Mouse (Mus musculus): ENCODE measurements around the gene Mpig6b. TPM values are rescaled to one million over a fixed set of nuclear protein-coding genes. Genes with fewer than 3 reads are reported as not detected.
A peak's percentile ranks its signal among the peaks of the same experiment; 100 is the strongest.

Mpig6b gene
- polyA plus RNA-seq, 1 experiment: 53.5 TPM

GRCm38 (mm10) chr17:35021163-35021808, 44.7 kb downstream of the Mpig6b start:
- Histone ChIP-seq H3K4me1 (peaks cover 86% of the 10 kb centered on the region), H3K4me3 (replicated peaks) (peak overlapping the region; percentile 85), H3K9me3 (no peaks in the 10 kb centered on the region), H3K36me3 (replicated peaks; ENCODE audit: low read length) (peaks cover 16% of the 10 kb centered on the region), H3K27me3 (replicated peaks) (peaks cover 15% of the 10 kb centered on the region)
- no peak for TF ChIP-seq GATA1 (IDR thresholded peaks at IDR 0.05; ENCODE audit: borderline replicate concordance, low read length)
- TF ChIP-seq FLI1 (IDR thresholded peaks at IDR 0.05; ENCODE audit: low read length): no peak

- H3K9me3 ChIP-seq: no peaks in the 10 kb centered on the region
- no peak overlapping the region for H3K4me3 ChIP-seq (replicated peaks)
- H3K36me3 ChIP-seq (replicated peaks; ENCODE audit: low read length): peaks cover 20% of the 10 kb centered on the region
- H3K27me3 ChIP-seq (replicated peaks): peaks cover 15% of the 10 kb centered on the region
- TF ChIP-seq FLI1 (IDR thresholded peaks at IDR 0.05; ENCODE audit: low read length): no peak
- no peak for TF ChIP-seq GATA1 (IDR thresholded peaks at IDR 0.05; ENCODE audit: borderline replicate concordance, low read length)
- H3K4me1 ChIP-seq: peaks cover 85% of the 10 kb centered on the region
Observed at GRCm38 (mm10) chr17:35020551-35020950, 45.4 kb downstream of the Mpig6b start.

- Histone ChIP-seq H3K27me3 (replicated peaks) (peaks cover 15% of the 10 kb centered on the region), H3K4me1 (peaks cover 79% of the 10 kb centered on the region), H3K9me3 (no peaks in the 10 kb centered on the region), H3K4me3 (replicated peaks) (no peak overlapping the region), H3K36me3 (replicated peaks; ENCODE audit: low read length) (peaks cover 26% of the 10 kb centered on the region)
- TF ChIP-seq FLI1 (IDR thresholded peaks at IDR 0.05; ENCODE audit: low read length): no peak
- TF ChIP-seq GATA1 (IDR thresholded peaks at IDR 0.05; ENCODE audit: borderline replicate concordance, low read length): no peak
Observed at GRCm38 (mm10) chr17:35019894-35020293, 46.1 kb downstream of the Mpig6b start.

- H3K9me3 ChIP-seq: no peaks in the 10 kb centered on the region
- peaks cover 61% of the 10 kb centered on the region for H3K4me1 ChIP-seq
- H3K36me3 ChIP-seq (replicated peaks; ENCODE audit: low read length): peaks cover 44% of the 10 kb centered on the region
- no peak overlapping the region for H3K4me3 ChIP-seq (replicated peaks)
- TF ChIP-seq FLI1 (IDR thresholded peaks at IDR 0.05; ENCODE audit: low read length) (no peak), GATA1 (IDR thresholded peaks at IDR 0.05; ENCODE audit: borderline replicate concordance, low read length) (no peak)
- peaks cover 13% of the 10 kb centered on the region for H3K27me3 ChIP-seq (replicated peaks)
Observed at GRCm38 (mm10) chr17:35018171-35018570, 47.8 kb downstream of the Mpig6b start.

GRCm38 (mm10) chr17:35017706-35018030, 48.3 kb downstream of the Mpig6b start:
- no peak for TF ChIP-seq GATA1 (IDR thresholded peaks at IDR 0.05; ENCODE audit: borderline replicate concordance, low read length)
- TF ChIP-seq FLI1 (IDR thresholded peaks at IDR 0.05; ENCODE audit: low read length): no peak
- H3K9me3 ChIP-seq: no peaks in the 10 kb centered on the region
- peaks cover 49% of the 10 kb centered on the region for H3K36me3 ChIP-seq (replicated peaks; ENCODE audit: low read length)
- H3K4me1 ChIP-seq: peaks cover 56% of the 10 kb centered on the region
- H3K27me3 ChIP-seq (replicated peaks): peaks cover 13% of the 10 kb centered on the region
- H3K4me3 ChIP-seq (replicated peaks): no peak overlapping the region

- TF ChIP-seq FLI1 (IDR thresholded peaks at IDR 0.05; ENCODE audit: low read length): no peak
- no peak for TF ChIP-seq GATA1 (IDR thresholded peaks at IDR 0.05; ENCODE audit: borderline replicate concordance, low read length)
- peaks cover 56% of the 10 kb centered on the region for H3K4me1 ChIP-seq
Observed at GRCm38 (mm10) chr17:35016791-35017705, 48.9 kb downstream of the Mpig6b start.

GRCm38 (mm10) chr17:35016376-35016775, 49.6 kb downstream of the Mpig6b start, which contains the start of gene Vwa7:
Gene Vwa7 (plus strand): TSS chr17:35016579.
- Histone ChIP-seq H3K9me3 (no peaks in the 10 kb centered on the region), H3K4me3 (replicated peaks) (no peak within 1 kb of the TSS), H3K36me3 (replicated peaks; ENCODE audit: low read length) (peaks cover 62% of the 10 kb centered on the region), H3K4me1 (peaks cover 54% of the 10 kb centered on the region), H3K27me3 (replicated peaks) (peaks cover 13% of the 10 kb centered on the region)
- TF ChIP-seq FLI1 (IDR thresholded peaks at IDR 0.05; ENCODE audit: low read length): no peak
- no peak for TF ChIP-seq GATA1 (IDR thresholded peaks at IDR 0.05; ENCODE audit: borderline replicate concordance, low read length)

More at GRCm38 (mm10) chr17:35016791-35017705, 48.9 kb downstream of the Mpig6b start:
- no peaks in the 10 kb centered on the region for H3K9me3 ChIP-seq
- H3K27me3 ChIP-seq (replicated peaks): peaks cover 13% of the 10 kb centered on the region
- no peak overlapping the region for H3K4me3 ChIP-seq (replicated peaks)
- peaks cover 55% of the 10 kb centered on the region for H3K36me3 ChIP-seq (replicated peaks; ENCODE audit: low read length)

GRCm38 (mm10) chr17:35015296-35015695, 50.7 kb downstream of the Mpig6b start:
- H3K27me3 ChIP-seq (replicated peaks): peaks cover 10% of the 10 kb centered on the region
- no peaks in the 10 kb centered on the region for H3K9me3 ChIP-seq
- no peak for TF ChIP-seq FLI1 (IDR thresholded peaks at IDR 0.05; ENCODE audit: low read length)
- TF ChIP-seq GATA1 (IDR thresholded peaks at IDR 0.05; ENCODE audit: borderline replicate concordance, low read length): no peak
- no peak overlapping the region for H3K4me3 ChIP-seq (replicated peaks)
- H3K36me3 ChIP-seq (replicated peaks; ENCODE audit: low read length): peaks cover 72% of the 10 kb centered on the region
- H3K4me1 ChIP-seq: peaks cover 48% of the 10 kb centered on the region

GRCm38 (mm10) chr17:35013221-35013620, 52.8 kb downstream of the Mpig6b start:
- H3K9me3 ChIP-seq: no peaks in the 10 kb centered on the region
- peaks cover 39% of the 10 kb centered on the region for H3K4me1 ChIP-seq
- peaks cover 92% of the 10 kb centered on the region for H3K36me3 ChIP-seq (replicated peaks; ENCODE audit: low read length)
- peaks cover 3% of the 10 kb centered on the region for H3K27me3 ChIP-seq (replicated peaks)
- TF ChIP-seq GATA1 (IDR thresholded peaks at IDR 0.05; ENCODE audit: borderline replicate concordance, low read length) (no peak), FLI1 (IDR thresholded peaks at IDR 0.05; ENCODE audit: low read length) (no peak)
- H3K4me3 ChIP-seq (replicated peaks): no peak overlapping the region

Other genes starting within 250 kb of the Mpig6b start
- gene Stk19, start 229.2 kb downstream of the Mpig6b start, polyA plus RNA-seq (2012; ENCODE audit: insufficient read depth, low replicate concordance): 44.3 and 85.0 TPM in 2 replicates
- 61.9 and 137 TPM in 2 replicates for gene Dxo, start 229.2 kb downstream of the Mpig6b start, polyA plus RNA-seq (2012; ENCODE audit: insufficient read depth, low replicate concordance)
- gene Skiv2l, start 216.0 kb downstream of the Mpig6b start, polyA plus RNA-seq (2012; ENCODE audit: insufficient read depth, low replicate concordance): 25.1 and 27.6 TPM in 2 replicates
- gene Nelfe, start 215.8 kb downstream of the Mpig6b start, polyA plus RNA-seq (2012; ENCODE audit: insufficient read depth, low replicate concordance): 67.5 and 220 TPM in 2 replicates
- gene Cfb, start 203.7 kb downstream of the Mpig6b start, polyA plus RNA-seq (2012; ENCODE audit: insufficient read depth, low replicate concordance): 0.54 TPM in 1 of 2 replicates, not detected in the other
- gene Zbtb12, start 186.7 kb downstream of the Mpig6b start, polyA plus RNA-seq (2012; ENCODE audit: insufficient read depth, low replicate concordance): 6.7 and 15.4 TPM in 2 replicates
- gene Gm20547, start 184.1 kb downstream of the Mpig6b start, polyA plus RNA-seq (2012; ENCODE audit: insufficient read depth, low replicate concordance): not detected in 2 replicates
- 3.0 and 6.0 TPM in 2 replicates for gene C2, start 167.9 kb downstream of the Mpig6b start, polyA plus RNA-seq (2012; ENCODE audit: insufficient read depth, low replicate concordance)
- gene Ehmt2, start 167.7 kb downstream of the Mpig6b start, polyA plus RNA-seq (2012; ENCODE audit: insufficient read depth, low replicate concordance): 356 and 543 TPM in 2 replicates
- not detected in 2 replicates for gene Slc44a4, start 151.7 kb downstream of the Mpig6b start, polyA plus RNA-seq (2012; ENCODE audit: insufficient read depth, low replicate concordance)
- gene Neu1, start 134.9 kb downstream of the Mpig6b start, polyA plus RNA-seq (2012; ENCODE audit: insufficient read depth, low replicate concordance): 12.4 and 41.3 TPM in 2 replicates
- gene Hspa1b, start 106.9 kb downstream of the Mpig6b start, polyA plus RNA-seq (2012; ENCODE audit: insufficient read depth, low replicate concordance): 4.5 and 7.2 TPM in 2 replicates
- gene Gm20481, start 96.3 kb downstream of the Mpig6b start, polyA plus RNA-seq (2012; ENCODE audit: insufficient read depth, low replicate concordance): not detected in 2 replicates
- gene Hspa1a, start 94.0 kb downstream of the Mpig6b start, polyA plus RNA-seq (2012; ENCODE audit: insufficient read depth, low replicate concordance): 1.5 and 2.0 TPM in 2 replicates
- not detected in 2 replicates for gene Hspa1l, start 93.5 kb downstream of the Mpig6b start, polyA plus RNA-seq (2012; ENCODE audit: insufficient read depth, low replicate concordance)
- 64.3 and 95.0 TPM in 2 replicates for gene Lsm2, start 84.3 kb downstream of the Mpig6b start, polyA plus RNA-seq (2012; ENCODE audit: insufficient read depth, low replicate concordance)
- 188 and 650 TPM in 2 replicates for gene Vars, start 65.2 kb downstream of the Mpig6b start, polyA plus RNA-seq (2012; ENCODE audit: insufficient read depth, low replicate concordance)
- gene Vwa7, start 49.6 kb downstream of the Mpig6b start, polyA plus RNA-seq (2012; ENCODE audit: insufficient read depth, low replicate concordance): 0.38 and 0.40 TPM in 2 replicates
- gene Sapcd1, start 38.2 kb downstream of the Mpig6b start, polyA plus RNA-seq (2012; ENCODE audit: insufficient read depth, low replicate concordance): 4.1 and 5.4 TPM in 2 replicates
- 10.5 and 10.9 TPM in 2 replicates for gene Msh5, start 19.4 kb downstream of the Mpig6b start, polyA plus RNA-seq (2012; ENCODE audit: insufficient read depth, low replicate concordance)
- gene Clic1, start 16.2 kb downstream of the Mpig6b start, polyA plus RNA-seq (2012; ENCODE audit: insufficient read depth, low replicate concordance): 244 and 373 TPM in 2 replicates
- 30.5 and 36.5 TPM in 2 replicates for gene Ddah2, start 7.1 kb downstream of the Mpig6b start, polyA plus RNA-seq (2012; ENCODE audit: insufficient read depth, low replicate concordance)
- gene Ly6g6c, start 796 bp downstream of the Mpig6b start, polyA plus RNA-seq (2012; ENCODE audit: insufficient read depth, low replicate concordance): 14.8 and 15.5 TPM in 2 replicates
- gene Ly6g6e, start 10.7 kb upstream of the Mpig6b start, polyA plus RNA-seq (2012; ENCODE audit: insufficient read depth, low replicate concordance): not detected in 2 replicates
- 79.9 and 106 TPM in 2 replicates for gene Ly6g6d, start 11.9 kb upstream of the Mpig6b start, polyA plus RNA-seq (2012; ENCODE audit: insufficient read depth, low replicate concordance)
- 517 and 745 TPM in 2 replicates for gene Ly6g6f, start 19.4 kb upstream of the Mpig6b start, polyA plus RNA-seq (2012; ENCODE audit: insufficient read depth, low replicate concordance)
- 211 and 290 TPM in 2 replicates for gene Abhd16a, start 23.1 kb upstream of the Mpig6b start, polyA plus RNA-seq (2012; ENCODE audit: insufficient read depth, low replicate concordance)
- gene Ly6g5c, start 42.1 kb upstream of the Mpig6b start, polyA plus RNA-seq (2012; ENCODE audit: insufficient read depth, low replicate concordance): not detected in 2 replicates
- 0.23 TPM in 1 of 2 replicates, not detected in the other for gene Ly6g5b, start 49.2 kb upstream of the Mpig6b start, polyA plus RNA-seq (2012; ENCODE audit: insufficient read depth, low replicate concordance)
- 46.5 and 57.4 TPM in 2 replicates for gene Gpank1, start 55.3 kb upstream of the Mpig6b start, polyA plus RNA-seq (2012; ENCODE audit: insufficient read depth, low replicate concordance)
- gene Csnk2b, start 55.9 kb upstream of the Mpig6b start, polyA plus RNA-seq (2012; ENCODE audit: insufficient read depth, low replicate concordance): 75.6 and 82.2 TPM in 2 replicates
- gene D17H6S53E, start 60.2 kb upstream of the Mpig6b start, polyA plus RNA-seq (2012; ENCODE audit: insufficient read depth, low replicate concordance): 3.2 and 6.1 TPM in 2 replicates
- not detected in 2 replicates for gene Apom, start 65.9 kb upstream of the Mpig6b start, polyA plus RNA-seq (2012; ENCODE audit: insufficient read depth, low replicate concordance)
- 613 and 1,584 TPM in 2 replicates for gene Bag6, start 69.0 kb upstream of the Mpig6b start, polyA plus RNA-seq (2012; ENCODE audit: insufficient read depth, low replicate concordance)
- 1,080 and 3,273 TPM in 2 replicates for gene Prrc2a, start 98.7 kb upstream of the Mpig6b start, polyA plus RNA-seq (2012; ENCODE audit: insufficient read depth, low replicate concordance)
- 2.5 and 22.3 TPM in 2 replicates for gene Aif1, start 109.9 kb upstream of the Mpig6b start, polyA plus RNA-seq (2012; ENCODE audit: insufficient read depth, low replicate concordance)
- 5.9 and 24.8 TPM in 2 replicates for gene Lst1, start 122.3 kb upstream of the Mpig6b start, polyA plus RNA-seq (2012; ENCODE audit: insufficient read depth, low replicate concordance)
- 12.1 TPM in 1 of 2 replicates, not detected in the other for gene Ltb, start 128.3 kb upstream of the Mpig6b start, polyA plus RNA-seq (2012; ENCODE audit: insufficient read depth, low replicate concordance)
- gene Tnf, start 135.8 kb upstream of the Mpig6b start, polyA plus RNA-seq (2012; ENCODE audit: insufficient read depth, low replicate concordance): 2.9 and 3.5 TPM in 2 replicates
- gene Lta, start 139.2 kb upstream of the Mpig6b start, polyA plus RNA-seq (2012; ENCODE audit: insufficient read depth, low replicate concordance): 0.85 TPM in 1 of 2 replicates, not detected in the other
- not detected in 2 replicates for gene Gm16181, start 154.7 kb upstream of the Mpig6b start, polyA plus RNA-seq (2012; ENCODE audit: insufficient read depth, low replicate concordance)
- 0.86 TPM in 1 of 2 replicates, not detected in the other for gene Atp6v1g2, start 167.5 kb upstream of the Mpig6b start, polyA plus RNA-seq (2012; ENCODE audit: insufficient read depth, low replicate concordance)
- 31.8 and 57.1 TPM in 2 replicates for gene Nfkbil1, start 169.6 kb upstream of the Mpig6b start, polyA plus RNA-seq (2012; ENCODE audit: insufficient read depth, low replicate concordance)
- gene Ddx39b, start 175.6 kb upstream of the Mpig6b start, polyA plus RNA-seq (2012; ENCODE audit: insufficient read depth, low replicate concordance): 83.5 and 158 TPM in 2 replicates
- gene H2-D1, start 196.5 kb upstream of the Mpig6b start, polyA plus RNA-seq (2012; ENCODE audit: insufficient read depth, low replicate concordance): 170 and 362 TPM in 2 replicates

Measured in megakaryocyte, embryonic 14.5 days (primary cell).